Mouse (Mus musculus): Measurements from ENCODE around the gene Prmt2. TPM values are rescaled to one million over a fixed set of nuclear protein-coding genes. Genes with fewer than 3 reads are reported as not detected.

The Prmt2 gene
- polyA plus RNA-seq, 2 experiments = 57.9 to 61.4 TPM

DNA sequence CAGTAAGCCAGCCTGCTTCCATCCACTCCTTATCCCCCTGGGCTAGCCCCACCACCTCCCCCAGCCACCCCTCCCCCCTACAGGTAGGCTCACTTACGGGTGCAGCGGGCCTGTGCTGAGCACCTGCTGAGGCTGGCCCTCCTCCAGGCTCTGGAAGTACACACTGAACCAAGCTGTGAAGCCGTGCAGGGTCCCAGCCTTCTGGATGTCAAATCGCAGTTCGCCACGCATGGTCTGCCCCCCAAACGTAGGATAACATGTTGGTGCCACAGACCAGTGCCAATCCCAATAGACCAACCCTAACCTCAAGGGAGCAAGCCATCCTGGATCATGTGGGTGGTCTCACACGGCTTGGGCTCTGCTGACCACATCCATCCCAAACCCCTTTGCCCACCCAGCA is 28.4 kb downstream of the Prmt2 start:
- no peaks in the 10 kb centered on the region for H3K4me1 ChIP-seq (ENCODE audit: control insufficient read depth, insufficient read depth, low read length)
- H3K9me3 ChIP-seq (ENCODE audit: control insufficient read depth, low read length) = peaks cover under 1% of the 10 kb centered on the region; the same call in 1 of the 2 replicates
- no peak for ATAC-seq (ENCODE audit: low FRiP score, low read depth)
- H3K27ac ChIP-seq (replicated peaks; ENCODE audit: low read depth, low read length) = no peak overlapping the region
- H3K36me3 ChIP-seq (ENCODE audit: control insufficient read depth, insufficient read depth, low read length) = peaks cover 55% of the 10 kb centered on the region
- no peak overlapping the region for H3K9ac ChIP-seq (ENCODE audit: low read depth, low read length, severe bottlenecking)
- no peak for TF ChIP-seq POLR2A (IDR thresholded peaks at IDR 0.05; ENCODE audit: borderline replicate concordance, extremely low read depth, insufficient read depth, insufficient read length)
- no peaks in the 10 kb centered on the region for H3K27me3 ChIP-seq (ENCODE audit: control insufficient read depth, insufficient read depth, low read length)
- H3K4me3 ChIP-seq (replicated peaks; ENCODE audit: low read length) = no peak overlapping the region
- WGBS = 88% methylated on average over 8 of the region's 8 CpGs
- DNase-seq (ENCODE audit: low spot score) = no peak
- H3K4me2 ChIP-seq (replicated peaks; ENCODE audit: low read depth, low read length, severe bottlenecking) = no peak overlapping the region

DNA sequence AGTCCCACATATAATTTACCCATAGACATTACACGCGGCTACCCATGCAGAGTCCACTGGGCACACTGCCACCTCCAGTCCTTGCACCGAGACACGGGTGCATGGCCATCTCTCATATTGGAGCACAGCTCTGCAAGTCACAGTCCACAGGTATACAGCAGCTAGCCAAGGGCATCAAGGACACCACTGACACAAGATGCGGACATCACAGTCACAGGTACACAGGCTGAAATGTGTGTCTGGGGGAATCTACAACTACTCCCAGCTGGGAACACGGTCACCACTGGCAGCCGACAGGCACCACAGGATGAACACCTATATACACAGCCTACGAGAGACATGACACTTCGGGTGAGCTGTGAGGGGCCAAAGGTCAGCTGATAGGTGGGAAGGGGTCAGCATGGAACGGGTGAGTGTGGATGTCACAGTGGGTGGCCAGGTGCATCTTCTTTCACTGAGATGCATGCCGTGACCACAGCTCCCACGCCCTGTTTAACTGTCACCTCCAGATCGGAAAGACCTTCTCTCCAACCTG is 30.3 kb downstream of the Prmt2 start:
- Histone ChIP-seq H3K9ac (ENCODE audit: low read depth, low read length, severe bottlenecking) (no peak overlapping the region), H3K36me3 (ENCODE audit: control insufficient read depth, insufficient read depth, low read length) (peaks cover 44% of the 10 kb centered on the region), H3K27me3 (ENCODE audit: control insufficient read depth, insufficient read depth, low read length) (no peaks in the 10 kb centered on the region), H3K4me2 (replicated peaks; ENCODE audit: low read depth, low read length, severe bottlenecking) (no peak overlapping the region), H3K4me3 (replicated peaks; ENCODE audit: low read length) (no peak overlapping the region), H3K27ac (replicated peaks; ENCODE audit: low read depth, low read length) (no peak overlapping the region), H3K4me1 (ENCODE audit: control insufficient read depth, insufficient read depth, low read length) (no peaks in the 10 kb centered on the region), H3K9me3 (ENCODE audit: control insufficient read depth, low read length) (no peaks in the 10 kb centered on the region)
- no peak for DNase-seq (ENCODE audit: low spot score)
- no peak for TF ChIP-seq POLR2A (IDR thresholded peaks at IDR 0.05; ENCODE audit: borderline replicate concordance, extremely low read depth, insufficient read depth, insufficient read length)
- WGBS = 87% methylated on average over 13 of the region's 13 CpGs
- ATAC-seq (ENCODE audit: low FRiP score, low read depth) = no peak

DNA sequence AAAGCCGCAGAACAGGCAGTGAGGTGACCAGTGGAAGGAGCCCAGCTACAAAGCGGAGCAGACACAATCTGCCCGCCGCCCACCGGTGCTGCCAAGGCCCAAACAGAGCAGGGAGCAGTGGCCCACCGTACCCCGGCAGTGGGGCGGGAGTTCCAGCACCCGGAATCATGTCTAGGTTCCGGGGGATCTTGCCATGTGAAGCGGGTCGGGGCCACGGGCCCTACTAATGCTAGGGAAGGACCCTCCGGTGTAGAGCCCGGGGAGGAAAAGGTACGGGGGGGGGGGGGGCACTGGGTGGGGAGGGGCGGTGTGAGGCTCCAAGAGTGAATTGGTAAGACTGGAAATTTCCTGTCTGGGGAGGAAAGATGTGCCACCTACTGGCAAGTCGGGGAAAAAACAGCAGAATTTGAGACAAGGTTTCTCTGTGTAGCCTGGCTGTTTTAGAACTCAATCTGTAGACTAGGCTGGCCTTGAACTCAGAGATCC is 33.8 kb downstream of the Prmt2 start:
- ATAC-seq (ENCODE audit: low FRiP score, low read depth) (peak; percentile 19; the same call in 1 of the 2 replicates), DNase-seq (ENCODE audit: low spot score) (peak; percentile 65)
- Histone ChIP-seq H3K4me2 (replicated peaks; ENCODE audit: low read depth, low read length, severe bottlenecking) (peak overlapping the region; percentile 55), H3K4me3 (replicated peaks; ENCODE audit: low read length) (peak overlapping the region; percentile 37), H3K9me3 (ENCODE audit: control insufficient read depth, low read length) (no peaks in the 10 kb centered on the region), H3K27me3 (ENCODE audit: control insufficient read depth, insufficient read depth, low read length) (no peaks in the 10 kb centered on the region), H3K9ac (ENCODE audit: low read depth, low read length, severe bottlenecking) (peak overlapping the region; percentile 55), H3K36me3 (ENCODE audit: control insufficient read depth, insufficient read depth, low read length) (peaks cover 25% of the 10 kb centered on the region), H3K27ac (replicated peaks; ENCODE audit: low read depth, low read length) (no peak overlapping the region), H3K4me1 (ENCODE audit: control insufficient read depth, insufficient read depth, low read length) (no peaks in the 10 kb centered on the region)
- 25% methylated on average over 17 of the region's 18 CpGs for WGBS
- TF ChIP-seq POLR2A (IDR thresholded peaks at IDR 0.05; ENCODE audit: borderline replicate concordance, extremely low read depth, insufficient read depth, insufficient read length) = no peak

DNA sequence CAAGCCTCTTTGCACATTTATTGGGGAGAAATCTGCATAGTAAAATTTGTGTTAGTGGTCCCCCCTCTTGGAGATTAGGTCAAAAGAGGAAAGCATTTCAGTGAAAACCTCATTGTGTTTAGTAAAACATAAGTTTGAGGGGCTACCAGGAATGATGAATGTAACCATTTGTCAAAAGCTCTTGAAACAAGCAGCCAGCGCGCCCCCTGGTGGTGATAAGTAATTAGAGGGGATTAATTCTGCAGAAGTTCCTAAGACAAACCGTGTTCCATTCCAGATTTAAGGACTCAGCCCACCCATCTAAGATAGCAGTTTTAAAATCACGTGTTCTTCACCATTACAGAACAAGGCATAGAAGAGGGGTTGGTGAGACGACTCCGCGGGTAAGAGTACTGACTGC is 35.7 kb downstream of the Prmt2 start:
- no peak overlapping the region for H3K4me3 ChIP-seq (replicated peaks; ENCODE audit: low read length)
- 20% methylated on average over 7 of the region's 7 CpGs for WGBS
- H3K9ac ChIP-seq (ENCODE audit: low read depth, low read length, severe bottlenecking) = no peak overlapping the region
- no peak overlapping the region for H3K4me2 ChIP-seq (replicated peaks; ENCODE audit: low read depth, low read length, severe bottlenecking)
- TF ChIP-seq POLR2A (IDR thresholded peaks at IDR 0.05; ENCODE audit: borderline replicate concordance, extremely low read depth, insufficient read depth, insufficient read length) = no peak
- no peaks in the 10 kb centered on the region for H3K27me3 ChIP-seq (ENCODE audit: control insufficient read depth, insufficient read depth, low read length)
- H3K4me1 ChIP-seq (ENCODE audit: control insufficient read depth, insufficient read depth, low read length) = no peaks in the 10 kb centered on the region
- H3K9me3 ChIP-seq (ENCODE audit: control insufficient read depth, low read length) = no peaks in the 10 kb centered on the region
- ATAC-seq (ENCODE audit: low FRiP score, low read depth) (no peak), DNase-seq (ENCODE audit: low spot score) (peak; percentile 72)
- peaks cover 6% of the 10 kb centered on the region; the same call in 1 of the 2 replicates for H3K36me3 ChIP-seq (ENCODE audit: control insufficient read depth, insufficient read depth, low read length)
- H3K27ac ChIP-seq (replicated peaks; ENCODE audit: low read depth, low read length) = no peak overlapping the region

DNA sequence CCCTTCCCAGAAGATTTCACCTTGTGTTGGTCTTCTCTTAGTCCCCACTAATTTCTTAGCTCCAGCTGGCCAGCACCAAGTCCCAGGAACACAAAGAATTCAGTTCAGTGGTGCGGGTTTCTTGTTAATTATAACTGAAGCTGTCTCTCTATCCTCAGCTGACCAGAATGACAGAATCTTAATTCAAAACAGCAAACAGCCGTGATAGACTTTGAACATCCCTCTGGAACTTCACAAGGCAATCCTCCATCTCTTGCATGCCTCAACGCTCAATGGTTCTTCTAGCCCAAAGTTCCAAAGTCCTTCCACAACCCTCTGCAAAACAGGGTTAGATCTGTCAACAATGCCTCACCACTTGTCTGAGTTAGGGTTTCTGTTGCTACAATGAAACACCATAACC is 36.2 kb downstream of the Prmt2 start:
- H3K9ac ChIP-seq (ENCODE audit: low read depth, low read length, severe bottlenecking) = no peak overlapping the region
- DNase-seq (ENCODE audit: low spot score) (no peak), ATAC-seq (ENCODE audit: low FRiP score, low read depth) (no peak)
- H3K27me3 ChIP-seq (ENCODE audit: control insufficient read depth, insufficient read depth, low read length) = no peaks in the 10 kb centered on the region
- no peaks in the 10 kb centered on the region for H3K9me3 ChIP-seq (ENCODE audit: control insufficient read depth, low read length)
- no peak overlapping the region for H3K27ac ChIP-seq (replicated peaks; ENCODE audit: low read depth, low read length)
- H3K36me3 ChIP-seq (ENCODE audit: control insufficient read depth, insufficient read depth, low read length) = peaks cover under 1% of the 10 kb centered on the region; the same call in 1 of the 2 replicates
- no peak overlapping the region for H3K4me3 ChIP-seq (replicated peaks; ENCODE audit: low read length)
- H3K4me1 ChIP-seq (ENCODE audit: control insufficient read depth, insufficient read depth, low read length) = no peaks in the 10 kb centered on the region
- TF ChIP-seq POLR2A (IDR thresholded peaks at IDR 0.05; ENCODE audit: borderline replicate concordance, extremely low read depth, insufficient read depth, insufficient read length) = no peak
- no peak overlapping the region for H3K4me2 ChIP-seq (replicated peaks; ENCODE audit: low read depth, low read length, severe bottlenecking)
- WGBS = 86% methylated on average over 3 of the region's 3 CpGs

All from limb, embryonic 14.5 days (tissue).